Mouse (Mus musculus) intestine, embryonic 15.5 days (tissue): ENCODE data around the gene Cyb5d1. TPM values are rescaled to one million over a fixed set of nuclear protein-coding genes. Genes with fewer than 3 reads are reported as not detected.

Source experiments
- ATAC-seq: fragments of 200-750 bp; cut with Nextera tagmentation; 2 replicates; pipeline ENCODE4 v1.8.0; 2017; ENCODE audit warnings: moderate TSS enrichment, moderate library complexity
- H3K27ac ChIP-seq: fragments of 300-500 bp; sonication (generic); 2 replicates; pipeline ENCODE4 v1.5.1; 2015; ENCODE audit warnings: mild to moderate bottlenecking, inconsistent platforms
- H3K27me3 ChIP-seq: fragments of 300-500 bp; sonication (generic); replicated peaks from 2 replicates; pipeline ENCODE4 v1.6.1; 2015; ENCODE audit warnings: inconsistent platforms
- H3K36me3 ChIP-seq: fragments of 300-500 bp; sonication (generic); 2 replicates; pipeline ENCODE4 v1.6.1; 2015; ENCODE audit warnings: inconsistent platforms
- H3K4me1 ChIP-seq: fragments of 300-500 bp; sonication (generic); replicated peaks from 2 replicates; pipeline ENCODE4 v1.6.1; 2015; ENCODE audit warnings: inconsistent platforms
- H3K4me2 ChIP-seq: fragments of 300-500 bp; sonication (generic); replicated peaks from 2 replicates; pipeline ENCODE4 v1.6.1; 2015; ENCODE audit warnings: mild to moderate bottlenecking, inconsistent platforms
- H3K4me3 ChIP-seq: fragments of 300-500 bp; sonication (generic); replicated peaks from 2 replicates; pipeline ENCODE4 v1.5.1; 2015; ENCODE audit warnings: inconsistent platforms
- H3K9ac ChIP-seq: fragments of 300-500 bp; sonication (generic); 2 replicates; pipeline ENCODE4 v1.6.1; 2015; ENCODE audit warnings: inconsistent platforms
- H3K9me3 ChIP-seq: fragments of 300-500 bp; sonication (generic); 2 replicates; pipeline ENCODE4 v1.6.1; 2016; ENCODE audit warnings: inconsistent platforms
- WGBS: fragments of 180-500 bp; shearing (Covaris S2); methylation state at CpG from one replicate; pipeline ENCODE4 v1.1.7; 2015; 5-methylcytosine and 5-hydroxymethylcytosine counted together
- polyA plus RNA-seq: library from polyadenylated mRNA; unstranded; fragments of >200 nt; fragmentation: Nextera tagmentation; extraction: Ambion mirVana; gene quantifications from 2 replicates; pipeline ENCODE4 v1.2.1, GENCODE M21; 2015

Cyb5d1 gene
- polyA plus RNA-seq, 1 experiment from 2014 or later, result 22.7 TPM

DNA sequence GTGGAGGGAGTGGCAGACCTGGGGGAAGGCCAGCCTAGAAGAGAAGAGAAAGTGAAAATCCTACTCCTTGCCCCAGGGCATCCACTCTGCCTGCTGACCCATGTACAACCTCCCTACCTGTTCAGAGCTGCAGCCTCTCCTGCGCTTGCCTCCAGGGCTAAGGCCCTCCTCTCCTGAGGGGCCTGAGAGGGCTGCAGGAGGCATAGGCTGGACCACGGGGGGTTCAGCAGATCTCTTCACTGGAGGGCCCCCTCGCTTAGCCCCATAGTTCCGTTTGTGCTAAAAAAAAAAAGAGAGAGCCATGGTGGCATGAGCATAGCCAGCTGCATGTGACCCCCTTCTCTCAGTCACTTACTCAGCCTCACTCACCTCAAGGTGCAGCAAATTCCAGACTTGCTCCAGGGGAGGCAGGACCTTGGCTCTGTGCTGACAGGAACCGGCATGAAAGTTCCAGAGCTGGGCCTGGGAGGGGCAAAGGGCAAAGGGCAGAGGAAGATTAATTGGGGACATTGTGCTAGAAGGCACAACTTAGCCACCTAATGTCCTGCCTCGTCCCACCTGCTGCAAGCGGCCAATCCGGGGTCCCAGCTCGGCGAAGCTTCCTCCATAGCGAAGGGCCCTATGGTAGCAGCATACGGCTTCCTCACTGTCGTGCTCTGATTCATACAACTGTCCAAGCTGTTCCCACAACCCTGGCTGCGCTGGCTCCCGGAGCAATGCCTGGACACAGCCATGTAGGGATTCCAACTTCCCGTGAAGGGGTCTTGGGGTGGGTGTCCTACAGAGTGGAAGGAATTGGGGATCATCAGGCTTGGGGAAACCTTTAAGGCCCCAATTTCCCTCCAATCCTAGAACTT lies 11.7 kb upstream of the Cyb5d1 start:
- no peak for ATAC-seq
- H3K36me3 ChIP-seq, result peaks cover 46% of the 10 kb centered on the region
- H3K4me1 ChIP-seq, result peaks cover 22% of the 10 kb centered on the region
- H3K4me3 ChIP-seq, result no peak overlapping the region
- H3K4me2 ChIP-seq, result peak overlapping the region; percentile 92; the same call in 1 of the 2 replicates
- no peaks in the 10 kb centered on the region for H3K9me3 ChIP-seq
- WGBS, result 88% methylated on average over 16 of the region's 16 CpGs
- H3K27me3 ChIP-seq, result no peaks in the 10 kb centered on the region
- no peak overlapping the region for H3K27ac ChIP-seq
- H3K9ac ChIP-seq, result no peak overlapping the region

- peaks cover 54% of the 10 kb centered on the region for H3K36me3 ChIP-seq
Measured at GRCm38 (mm10) chr11:69406282-69406681, 10.9 kb upstream of the Cyb5d1 start.

GRCm38 (mm10) chr11:69405397-69406200 lies 10.2 kb upstream of the Cyb5d1 start:
- Histone ChIP-seq H3K4me1 (peaks cover 21% of the 10 kb centered on the region), H3K27ac (no peak overlapping the region), H3K36me3 (peaks cover 58% of the 10 kb centered on the region), H3K27me3 (no peaks in the 10 kb centered on the region), H3K9me3 (no peaks in the 10 kb centered on the region), H3K4me2 (no peak overlapping the region), H3K4me3 (no peak overlapping the region), H3K9ac (no peak overlapping the region)
- ATAC-seq, result no peak
- 89% methylated on average over 24 of the region's 24 CpGs for WGBS

More at GRCm38 (mm10) chr11:69406282-69406681, 10.9 kb upstream of the Cyb5d1 start:
- Histone ChIP-seq H3K27ac (no peak overlapping the region), H3K4me3 (no peak overlapping the region), H3K4me1 (peaks cover 17% of the 10 kb centered on the region), H3K9ac (no peak overlapping the region), H3K9me3 (no peaks in the 10 kb centered on the region), H3K4me2 (no peak overlapping the region), H3K27me3 (no peaks in the 10 kb centered on the region)
- ATAC-seq, result no peak
- WGBS, result 85% methylated on average over 19 of the region's 19 CpGs

DNA sequence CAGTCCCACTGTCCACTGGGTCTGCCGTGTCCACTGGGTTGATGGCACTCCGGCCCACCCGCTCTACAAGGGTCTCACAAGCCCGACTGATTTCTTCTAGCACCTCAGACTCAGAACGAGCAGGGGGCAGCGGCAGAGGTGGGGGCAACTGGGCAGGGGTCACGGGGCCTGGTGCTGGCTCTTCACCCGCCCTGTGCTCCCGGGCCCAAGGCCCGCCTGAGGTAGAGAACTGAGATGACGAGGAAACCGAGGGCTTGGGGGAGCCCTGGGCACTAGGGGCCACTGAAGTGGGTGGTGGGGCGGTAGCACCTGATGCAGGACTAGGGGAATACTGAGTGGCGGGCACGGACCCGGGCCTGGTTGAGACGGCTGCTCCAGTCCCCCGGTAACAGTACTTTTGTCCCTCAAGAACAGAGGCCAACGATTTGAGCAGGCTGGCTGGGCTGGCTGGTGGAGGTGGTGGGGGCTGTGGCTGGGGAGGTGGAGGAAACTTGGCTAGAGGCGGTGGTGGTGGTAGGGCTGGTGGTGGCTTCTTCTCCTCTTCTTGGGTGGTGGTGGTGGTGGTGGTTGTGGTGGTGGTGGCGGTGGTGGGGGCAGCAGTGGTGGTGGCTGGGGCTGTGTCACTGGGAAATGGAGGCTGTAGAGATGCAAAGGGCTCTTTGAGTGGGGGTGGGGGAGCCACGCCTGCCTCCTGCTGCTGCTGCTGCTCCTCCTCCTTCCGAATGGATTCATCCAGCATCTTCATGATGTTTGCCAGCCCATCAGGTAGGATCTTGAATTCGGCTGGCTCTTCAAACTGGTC lies 9.4 kb upstream of the Cyb5d1 start:
- Histone ChIP-seq H3K27ac (no peak overlapping the region), H3K4me3 (no peak overlapping the region), H3K27me3 (no peaks in the 10 kb centered on the region), H3K4me1 (peaks cover 29% of the 10 kb centered on the region), H3K36me3 (peaks cover 66% of the 10 kb centered on the region), H3K9me3 (no peaks in the 10 kb centered on the region), H3K9ac (no peak overlapping the region), H3K4me2 (no peak overlapping the region)
- ATAC-seq, result no peak
- WGBS, result 91% methylated on average over 23 of the region's 24 CpGs

- no peak for ATAC-seq
- H3K27me3 ChIP-seq, result no peaks in the 10 kb centered on the region
- no peak overlapping the region for H3K4me3 ChIP-seq
- peaks cover 71% of the 10 kb centered on the region for H3K36me3 ChIP-seq
- no peaks in the 10 kb centered on the region for H3K9me3 ChIP-seq
- H3K4me2 ChIP-seq, result no peak overlapping the region
- H3K9ac ChIP-seq, result no peak overlapping the region
- H3K27ac ChIP-seq, result no peak overlapping the region
- 92% methylated on average over 38 of the region's 38 CpGs for WGBS
- peaks cover 35% of the 10 kb centered on the region for H3K4me1 ChIP-seq
Measured at GRCm38 (mm10) chr11:69403691-69404594, 8.5 kb upstream of the Cyb5d1 start.

GRCm38 (mm10) chr11:69401987-69402386 lies 6.6 kb upstream of the Cyb5d1 start:
- no peak overlapping the region for H3K4me2 ChIP-seq
- H3K36me3 ChIP-seq, result peaks cover 60% of the 10 kb centered on the region
- H3K9ac ChIP-seq, result no peak overlapping the region
- peaks cover 34% of the 10 kb centered on the region for H3K4me1 ChIP-seq
- WGBS, result 84% methylated on average over 12 of the region's 12 CpGs
- no peaks in the 10 kb centered on the region for H3K27me3 ChIP-seq
- H3K27ac ChIP-seq, result no peak overlapping the region
- ATAC-seq, result no peak
- H3K9me3 ChIP-seq, result no peaks in the 10 kb centered on the region
- H3K4me3 ChIP-seq, result no peak overlapping the region

DNA sequence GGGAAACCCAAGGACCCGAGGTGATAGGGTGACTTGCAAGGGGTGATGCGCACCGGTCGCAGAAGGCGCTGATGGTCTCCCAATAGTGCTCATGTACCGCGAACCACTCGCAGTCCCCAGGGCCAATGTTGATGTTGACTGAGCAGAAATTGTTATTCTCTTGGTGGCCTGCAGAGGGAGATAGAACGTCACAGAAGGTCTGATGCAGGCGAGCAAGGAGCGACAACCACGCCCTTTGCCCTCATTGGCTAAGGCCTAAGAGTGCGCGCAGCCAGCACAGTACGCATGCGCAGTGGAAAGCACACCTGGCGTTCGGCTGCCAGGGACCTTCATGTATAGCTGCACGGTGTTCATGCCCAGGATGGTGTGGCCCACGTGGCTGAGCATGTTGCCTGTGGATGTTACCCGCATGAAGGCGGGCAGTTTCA lies 5.8 kb upstream of the Cyb5d1 start:
- ATAC-seq, result peak; percentile 78
- Histone ChIP-seq H3K27ac (no peak overlapping the region), H3K4me1 (peaks cover 39% of the 10 kb centered on the region), H3K9ac (no peak overlapping the region), H3K4me2 (0 out of 2 replicates have a peak overlapping the region, but pooled peaks have one; percentile 17), H3K4me3 (no peak overlapping the region), H3K36me3 (peaks cover 54% of the 10 kb centered on the region), H3K9me3 (no peaks in the 10 kb centered on the region), H3K27me3 (no peaks in the 10 kb centered on the region)
- WGBS, result 21% methylated on average over 22 of the region's 22 CpGs

DNA sequence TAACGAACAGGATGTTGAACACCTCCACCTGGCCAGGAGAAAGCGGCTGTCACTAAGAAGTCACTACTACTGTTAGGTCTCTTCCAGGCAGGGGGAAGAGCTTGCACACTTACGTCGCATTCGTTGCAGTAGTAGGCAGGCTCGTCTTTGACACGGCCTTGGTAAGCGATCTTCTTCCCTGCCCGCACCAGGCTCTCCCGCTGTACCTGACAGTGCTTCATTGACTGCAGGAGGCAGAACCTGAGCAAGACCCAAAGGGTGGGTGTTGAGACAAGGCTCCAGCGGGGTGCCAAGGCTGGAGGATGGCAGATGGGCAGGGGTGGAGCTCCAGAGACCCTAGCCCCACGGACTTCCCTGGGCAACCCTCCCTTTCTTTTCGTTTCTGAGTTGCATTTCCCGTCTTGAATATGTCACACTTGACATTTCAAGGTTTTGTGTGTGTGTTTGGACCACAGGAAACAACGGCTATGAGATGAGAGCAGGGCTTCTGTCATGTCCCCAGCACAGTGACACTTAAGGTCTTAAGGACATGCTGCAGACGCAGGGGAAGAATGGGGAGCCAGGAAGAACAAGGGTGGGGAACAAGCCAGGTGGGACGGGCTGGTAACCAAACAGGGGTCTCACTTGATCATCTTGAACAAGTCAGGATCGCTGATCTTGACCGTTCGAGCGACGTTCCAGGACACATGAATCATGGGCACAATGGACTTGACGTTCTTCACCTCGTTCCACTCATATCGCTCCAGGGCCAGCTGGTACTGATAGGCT lies 4.8 kb upstream of the Cyb5d1 start:
- no peak for ATAC-seq
- peak overlapping the region; percentile 34; the same call in 1 of the 2 replicates for H3K4me2 ChIP-seq
- no peaks in the 10 kb centered on the region for H3K27me3 ChIP-seq
- no peaks in the 10 kb centered on the region for H3K9me3 ChIP-seq
- peaks cover 44% of the 10 kb centered on the region for H3K36me3 ChIP-seq
- H3K4me3 ChIP-seq, result no peak overlapping the region
- 78% methylated on average over 25 of the region's 25 CpGs for WGBS
- no peak overlapping the region for H3K27ac ChIP-seq
- peaks cover 39% of the 10 kb centered on the region for H3K4me1 ChIP-seq
- peak overlapping the region; percentile 10; the same call in 1 of the 2 replicates for H3K9ac ChIP-seq

GRCm38 (mm10) chr11:69399201-69400082 lies 4.0 kb upstream of the Cyb5d1 start:
- H3K36me3 ChIP-seq, result peaks cover 38% of the 10 kb centered on the region
- WGBS, result 42% methylated on average over 66 of the region's 66 CpGs
- ATAC-seq, result no peak
- H3K4me2 ChIP-seq, result peak overlapping the region; percentile 65
- H3K4me1 ChIP-seq, result peaks cover 39% of the 10 kb centered on the region
- H3K9ac ChIP-seq, result peak overlapping the region; percentile 10; the same call in 1 of the 2 replicates
- no peak overlapping the region for H3K4me3 ChIP-seq
- H3K9me3 ChIP-seq, result no peaks in the 10 kb centered on the region
- H3K27ac ChIP-seq, result 0 out of 2 replicates have a peak overlapping the region, but pooled peaks have one; percentile 36
- H3K27me3 ChIP-seq, result no peaks in the 10 kb centered on the region
